Mouse (Mus musculus): ENCODE measurements at regions not wholly inside any gene's neighbourhood (a gene's known extent, or its start where the extent isn't known, plus 50 kb on each side); places are given as distances from the start of the nearest gene placed in this dataset.
A peak's percentile ranks its signal among the peaks of the same experiment; 100 is the strongest.

GRCm38 (mm10) chr10:9533283-9533682 is 141.7 kb downstream of the Samd5 start:
- no peak for ATAC-seq (ENCODE audit: low FRiP score, low TSS enrichment)
- WGBS, result 56% methylated on average over 2 of the region's 2 CpGs

GRCm38 (mm10) chr10:9531931-9532330 is 143.1 kb downstream of the Samd5 start:
- Histone ChIP-seq H3K4me2 (replicated peaks; ENCODE audit: low read depth, low read length) (no peak overlapping the region), H3K4me1 (ENCODE audit: insufficient read depth, low read length) (0 out of 2 replicates have a peak, but pooled peaks cover 9% of the 10 kb centered on the region), H3K27ac (ENCODE audit: low read length) (no peak overlapping the region), H3K4me3 (ENCODE audit: low read length) (no peak overlapping the region), H3K9ac (replicated peaks; ENCODE audit: low read length) (no peak overlapping the region), H3K27me3 (ENCODE audit: insufficient read depth, low read length) (no peaks in the 10 kb centered on the region), H3K36me3 (ENCODE audit: insufficient read depth, low read length) (no peaks in the 10 kb centered on the region), H3K9me3 (ENCODE audit: low read length) (no peaks in the 10 kb centered on the region)
- no peak for ATAC-seq (ENCODE audit: low FRiP score, low TSS enrichment)
- WGBS, result 89% methylated on average over 5 of the region's 5 CpGs

More at GRCm38 (mm10) chr10:9533283-9533682, 141.7 kb downstream of the Samd5 start:
- Histone ChIP-seq H3K27me3 (ENCODE audit: insufficient read depth, low read length) (no peaks in the 10 kb centered on the region), H3K4me1 (ENCODE audit: insufficient read depth, low read length) (0 out of 2 replicates have a peak, but pooled peaks cover 9% of the 10 kb centered on the region), H3K4me3 (ENCODE audit: low read length) (no peak overlapping the region), H3K4me2 (replicated peaks; ENCODE audit: low read depth, low read length) (no peak overlapping the region), H3K9me3 (ENCODE audit: low read length) (no peaks in the 10 kb centered on the region), H3K9ac (replicated peaks; ENCODE audit: low read length) (no peak overlapping the region), H3K27ac (ENCODE audit: low read length) (no peak overlapping the region), H3K36me3 (ENCODE audit: insufficient read depth, low read length) (no peaks in the 10 kb centered on the region)

GRCm38 (mm10) chr10:9529408-9529807 is 145.6 kb downstream of the Samd5 start:
- H3K4me3 ChIP-seq (ENCODE audit: low read length), result no peak overlapping the region
- H3K36me3 ChIP-seq (ENCODE audit: insufficient read depth, low read length), result no peaks in the 10 kb centered on the region
- H3K27ac ChIP-seq (ENCODE audit: low read length), result no peak overlapping the region
- no peaks in the 10 kb centered on the region for H3K9me3 ChIP-seq (ENCODE audit: low read length)
- no peaks in the 10 kb centered on the region for H3K27me3 ChIP-seq (ENCODE audit: insufficient read depth, low read length)
- no peak overlapping the region for H3K4me2 ChIP-seq (replicated peaks; ENCODE audit: low read depth, low read length)
- H3K9ac ChIP-seq (replicated peaks; ENCODE audit: low read length), result no peak overlapping the region
- no peak for ATAC-seq (ENCODE audit: low FRiP score, low TSS enrichment)
- 52% methylated on average over 7 of the region's 7 CpGs for WGBS
- 0 out of 2 replicates have a peak, but pooled peaks cover 9% of the 10 kb centered on the region for H3K4me1 ChIP-seq (ENCODE audit: insufficient read depth, low read length)

- WGBS, result 89% methylated on average over 4 of the region's 4 CpGs
- ATAC-seq (ENCODE audit: low FRiP score, low TSS enrichment), result no peak
- H3K4me3 ChIP-seq (ENCODE audit: low read length), result no peak overlapping the region
These were observed 146.9 kb downstream of the Samd5 start for GRCm38 (mm10) chr10:9528066-9528465.

GRCm38 (mm10) chr10:9509764-9510390 is 165.1 kb downstream of the Samd5 start:
- no peaks in the 10 kb centered on the region for H3K27me3 ChIP-seq (ENCODE audit: insufficient read depth, low read length)
- H3K9me3 ChIP-seq (ENCODE audit: low read length), result no peaks in the 10 kb centered on the region
- H3K4me1 ChIP-seq (ENCODE audit: insufficient read depth, low read length), result no peaks in the 10 kb centered on the region; the same call in 1 of the 2 replicates
- H3K27ac ChIP-seq (ENCODE audit: low read length), result no peak overlapping the region
- WGBS, result 63% methylated on average over 12 of the region's 12 CpGs
- no peak for ATAC-seq (ENCODE audit: low FRiP score, low TSS enrichment)
- no peak overlapping the region for H3K4me2 ChIP-seq (replicated peaks; ENCODE audit: low read depth, low read length)
- H3K9ac ChIP-seq (replicated peaks; ENCODE audit: low read length), result no peak overlapping the region
- no peak overlapping the region for H3K4me3 ChIP-seq (ENCODE audit: low read length)
- no peaks in the 10 kb centered on the region for H3K36me3 ChIP-seq (ENCODE audit: insufficient read depth, low read length)

More at GRCm38 (mm10) chr10:9528066-9528465, 146.9 kb downstream of the Samd5 start:
- H3K27me3 ChIP-seq (ENCODE audit: insufficient read depth, low read length), result no peaks in the 10 kb centered on the region
- 0 out of 2 replicates have a peak, but pooled peaks cover 9% of the 10 kb centered on the region for H3K4me1 ChIP-seq (ENCODE audit: insufficient read depth, low read length)
- H3K4me2 ChIP-seq (replicated peaks; ENCODE audit: low read depth, low read length), result no peak overlapping the region
- no peaks in the 10 kb centered on the region for H3K9me3 ChIP-seq (ENCODE audit: low read length)
- no peak overlapping the region for H3K9ac ChIP-seq (replicated peaks; ENCODE audit: low read length)
- no peaks in the 10 kb centered on the region for H3K36me3 ChIP-seq (ENCODE audit: insufficient read depth, low read length)
- no peak overlapping the region for H3K27ac ChIP-seq (ENCODE audit: low read length)

GRCm38 (mm10) chr10:9509092-9509671 is 165.8 kb downstream of the Samd5 start:
- Histone ChIP-seq H3K9ac (replicated peaks; ENCODE audit: low read length) (no peak overlapping the region), H3K36me3 (ENCODE audit: insufficient read depth, low read length) (no peaks in the 10 kb centered on the region), H3K4me1 (ENCODE audit: insufficient read depth, low read length) (peaks cover 2% of the 10 kb centered on the region; the same call in 1 of the 2 replicates), H3K4me2 (replicated peaks; ENCODE audit: low read depth, low read length) (no peak overlapping the region), H3K4me3 (ENCODE audit: low read length) (no peak overlapping the region), H3K27ac (ENCODE audit: low read length) (no peak overlapping the region), H3K27me3 (ENCODE audit: insufficient read depth, low read length) (no peaks in the 10 kb centered on the region), H3K9me3 (ENCODE audit: low read length) (no peaks in the 10 kb centered on the region)
- ATAC-seq (ENCODE audit: low FRiP score, low TSS enrichment), result no peak
- 82% methylated on average over 17 of the region's 17 CpGs for WGBS

- 61% methylated on average over 11 of the region's 11 CpGs for WGBS
- 0 out of 2 replicates have a peak, but pooled peaks have one; percentile 31 for ATAC-seq (ENCODE audit: low FRiP score, low TSS enrichment)
These were observed 171.2 kb downstream of the Samd5 start for GRCm38 (mm10) chr10:9503569-9504493.

GRCm38 (mm10) chr10:9498550-9498949 is 176.5 kb downstream of the Samd5 start:
- H3K4me2 ChIP-seq (replicated peaks; ENCODE audit: low read depth, low read length), result no peak overlapping the region
- H3K36me3 ChIP-seq (ENCODE audit: insufficient read depth, low read length), result no peaks in the 10 kb centered on the region
- WGBS, result 87% methylated on average over 3 of the region's 3 CpGs
- H3K4me1 ChIP-seq (ENCODE audit: insufficient read depth, low read length), result 0 out of 2 replicates have a peak, but pooled peaks cover 3% of the 10 kb centered on the region
- no peak overlapping the region for H3K9ac ChIP-seq (replicated peaks; ENCODE audit: low read length)
- H3K9me3 ChIP-seq (ENCODE audit: low read length), result no peaks in the 10 kb centered on the region
- no peak for ATAC-seq (ENCODE audit: low FRiP score, low TSS enrichment)
- H3K27me3 ChIP-seq (ENCODE audit: insufficient read depth, low read length), result no peaks in the 10 kb centered on the region
- no peak overlapping the region for H3K4me3 ChIP-seq (ENCODE audit: low read length)
- no peak overlapping the region for H3K27ac ChIP-seq (ENCODE audit: low read length)

More at GRCm38 (mm10) chr10:9503569-9504493, 171.2 kb downstream of the Samd5 start:
- Histone ChIP-seq H3K36me3 (ENCODE audit: insufficient read depth, low read length) (no peaks in the 10 kb centered on the region), H3K4me1 (ENCODE audit: insufficient read depth, low read length) (0 out of 2 replicates have a peak, but pooled peaks cover 2% of the 10 kb centered on the region), H3K9me3 (ENCODE audit: low read length) (no peaks in the 10 kb centered on the region), H3K27ac (ENCODE audit: low read length) (no peak overlapping the region), H3K9ac (replicated peaks; ENCODE audit: low read length) (no peak overlapping the region), H3K27me3 (ENCODE audit: insufficient read depth, low read length) (no peaks in the 10 kb centered on the region), H3K4me3 (ENCODE audit: low read length) (no peak overlapping the region), H3K4me2 (replicated peaks; ENCODE audit: low read depth, low read length) (no peak overlapping the region)

GRCm38 (mm10) chr10:9497021-9497420 is 178.0 kb downstream of the Samd5 start:
- Histone ChIP-seq H3K4me3 (ENCODE audit: low read length) (no peak overlapping the region), H3K36me3 (ENCODE audit: insufficient read depth, low read length) (no peaks in the 10 kb centered on the region), H3K9me3 (ENCODE audit: low read length) (no peaks in the 10 kb centered on the region), H3K4me1 (ENCODE audit: insufficient read depth, low read length) (0 out of 2 replicates have a peak, but pooled peaks cover 3% of the 10 kb centered on the region), H3K4me2 (replicated peaks; ENCODE audit: low read depth, low read length) (no peak overlapping the region), H3K27ac (ENCODE audit: low read length) (no peak overlapping the region), H3K27me3 (ENCODE audit: insufficient read depth, low read length) (no peaks in the 10 kb centered on the region), H3K9ac (replicated peaks; ENCODE audit: low read length) (no peak overlapping the region)
- 100% methylated on average over 1 of the region's 1 CpGs for WGBS
- ATAC-seq (ENCODE audit: low FRiP score, low TSS enrichment), result no peak

Data from kidney, embryonic 16.5 days (tissue).